8 mouse cellular contexts compared by ENCODE assay signal in the genomic region with DNA sequence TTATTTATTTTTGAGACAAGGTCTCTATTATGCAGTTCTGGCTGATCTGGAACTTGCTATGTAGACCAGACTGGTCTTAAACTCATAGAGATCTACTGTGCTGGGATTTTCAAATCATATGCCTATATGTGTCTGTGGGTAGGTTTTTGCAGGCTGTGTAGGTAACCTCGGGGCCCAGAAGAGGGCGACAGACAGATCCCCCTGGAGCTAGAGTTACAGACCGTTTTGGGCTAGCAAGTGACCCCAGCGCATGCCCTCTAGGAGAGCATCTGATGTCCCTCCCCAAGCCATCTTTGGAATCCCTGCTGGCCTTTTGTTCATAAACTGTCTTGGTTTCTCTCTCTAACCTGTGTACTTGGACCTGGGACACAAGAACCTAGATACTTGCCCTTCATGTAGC. TPM values are rescaled to one million over a fixed set of nuclear protein-coding genes. Genes with fewer than 3 reads are reported as not detected.
DNase-seq lines count a peak whose midpoint lies in the region; ATAC-seq lines count a peak whose summit lies in the region.

No protein-coding gene starts in this region.

- no peaks in the 10 kb centered on the region for H3K36me3 ChIP-seq in heart, embryonic 13.5 days
- no peaks in the 10 kb centered on the region for H3K36me3 ChIP-seq in embryonic facial prominence, embryonic 13.5 days
- H3K36me3 ChIP-seq in limb, embryonic 10.5 days = 0 out of 2 replicates have a peak, but pooled peaks cover 3% of the 10 kb centered on the region

- no peaks in the 10 kb centered on the region for H3K27me3 ChIP-seq in heart, embryonic 13.5 days (replicated peaks)
- no peaks in the 10 kb centered on the region for H3K27me3 ChIP-seq in embryonic facial prominence, embryonic 13.5 days
- no peaks in the 10 kb centered on the region for H3K27me3 ChIP-seq in limb, embryonic 10.5 days (ENCODE audit: low read depth, poor library complexity, severe bottlenecking)

- peaks cover 59% of the 10 kb centered on the region for H3K4me1 ChIP-seq in heart, embryonic 13.5 days
- H3K4me1 ChIP-seq in embryonic facial prominence, embryonic 13.5 days = peaks cover 46% of the 10 kb centered on the region
- H3K4me1 ChIP-seq in limb, embryonic 10.5 days = peaks cover 75% of the 10 kb centered on the region

- no peak for ATAC-seq in heart, embryonic 13.5 days (ENCODE audit: extremely low read depth, insufficient number of reproducible peaks, low FRiP score, low TSS enrichment)
- no peak for ATAC-seq in embryonic facial prominence, embryonic 13.5 days (ENCODE audit: insufficient number of reproducible peaks, insufficient read depth, low FRiP score, low TSS enrichment, low read depth)

- H3K9ac ChIP-seq in heart, embryonic 13.5 days = no peak overlapping the region
- no peak overlapping the region for H3K9ac ChIP-seq in embryonic facial prominence, embryonic 13.5 days

- H3K27ac ChIP-seq in heart, embryonic 13.5 days (replicated peaks) = peak overlapping the region; percentile 94
- peak overlapping the region; percentile 99 for H3K27ac ChIP-seq in embryonic facial prominence, embryonic 13.5 days
- peak overlapping the region; percentile 98 for H3K27ac ChIP-seq in limb, embryonic 10.5 days

- H3K9me3 ChIP-seq in heart, embryonic 13.5 days = no peaks in the 10 kb centered on the region
- no peaks in the 10 kb centered on the region for H3K9me3 ChIP-seq in embryonic facial prominence, embryonic 13.5 days
- H3K9me3 ChIP-seq in limb, embryonic 10.5 days (replicated peaks) = no peaks in the 10 kb centered on the region

- H3K4me2 ChIP-seq in heart, embryonic 13.5 days = no peak overlapping the region
- H3K4me2 ChIP-seq in embryonic facial prominence, embryonic 13.5 days = 0 out of 2 replicates have a peak overlapping the region, but pooled peaks have one; percentile 85

- DNase-seq in heart, adult 8-10 months (ENCODE audit: low spot score) = no peak
- peak; percentile 44 to 48 for DNase-seq in B cell, adult 2 months
- no peak for DNase-seq in limb, embryonic 10.5 days (ENCODE audit: low spot score)
- no peak for DNase-seq in spleen, postnatal 36 days (ENCODE audit: low spot score in 2 of 2)
- DNase-seq in T-cell, adult 2 months (ENCODE audit: low spot score) = no peak
- no peak for DNase-seq in kidney, postnatal 14 days

- 44% methylated on average over 4 of the region's 4 CpGs for WGBS in heart, embryonic 13.5 days
- WGBS in embryonic facial prominence, embryonic 13.5 days = 36% methylated on average over 4 of the region's 4 CpGs
- 33% methylated on average over 4 of the region's 4 CpGs for WGBS in limb, embryonic 10.5 days

- H3K4me3 ChIP-seq in heart, embryonic 13.5 days = no peak overlapping the region
- no peak overlapping the region for H3K4me3 ChIP-seq in embryonic facial prominence, embryonic 13.5 days
- peak overlapping the region; percentile 54 for H3K4me3 ChIP-seq in limb, embryonic 10.5 days

RNA-seq across cellular contexts. Expression of gene Ier2, which starts 8.1 kb away (rescaled TPM):
- polyA plus RNA-seq in heart, embryonic 13.5 days (2015; fragmentation: Nextera tagmentation; extraction: Ambion mirVana) = 43.0 and 44.8 TPM in 2 replicates
- 10 to 100 TPM; 12.8 to 26.9 (median 17.4) TPM for total RNA-seq in heart, adult 8-10 months (2022)
- 64.3 and 67.6 TPM in 2 replicates for polyA plus RNA-seq in embryonic facial prominence, embryonic 13.5 days (2015; fragmentation: Nextera tagmentation; extraction: Ambion mirVana)
- 199 and 229 TPM in 2 replicates for polyA plus RNA-seq in limb, embryonic 10.5 days (2016; fragmentation: Nextera tagmentation; extraction: Ambion mirVana)

RNA-seq across cellular contexts. Expression of gene Trmt1, which starts 31.5 kb away (rescaled TPM):
- polyA plus RNA-seq in heart, embryonic 13.5 days (2015; fragmentation: Nextera tagmentation; extraction: Ambion mirVana) = 47.6 and 51.6 TPM in 2 replicates
- 10 to 100 TPM; 30.9 to 41.7 (median 38.5) TPM for total RNA-seq in heart, adult 8-10 months (2022)
- 71.3 and 78.6 TPM in 2 replicates for polyA plus RNA-seq in embryonic facial prominence, embryonic 13.5 days (2015; fragmentation: Nextera tagmentation; extraction: Ambion mirVana)
- polyA plus RNA-seq in limb, embryonic 10.5 days (2016; fragmentation: Nextera tagmentation; extraction: Ambion mirVana) = 71.7 and 79.3 TPM in 2 replicates

RNA-seq across cellular contexts. Expression of gene Nacc1, which starts 33.1 kb away (rescaled TPM):
- polyA plus RNA-seq in heart, embryonic 13.5 days (2015; fragmentation: Nextera tagmentation; extraction: Ambion mirVana) = 15.1 and 15.7 TPM in 2 replicates
- total RNA-seq in heart, adult 8-10 months (2022) = 10 to 100 TPM; 26.7 to 36.0 (median 33.4) TPM
- 16.3 and 16.6 TPM in 2 replicates for polyA plus RNA-seq in embryonic facial prominence, embryonic 13.5 days (2015; fragmentation: Nextera tagmentation; extraction: Ambion mirVana)
- 31.7 and 32.0 TPM in 2 replicates for polyA plus RNA-seq in limb, embryonic 10.5 days (2016; fragmentation: Nextera tagmentation; extraction: Ambion mirVana)

RNA-seq across cellular contexts. Expression of gene Lyl1, which starts 46.7 kb away (rescaled TPM):
- 15.4 and 17.1 TPM in 2 replicates for polyA plus RNA-seq in heart, embryonic 13.5 days (2015; fragmentation: Nextera tagmentation; extraction: Ambion mirVana)
- total RNA-seq in heart, adult 8-10 months (2022) = 1 to 10 TPM; 3.5 to 4.8 (median 4.3) TPM
- polyA plus RNA-seq in embryonic facial prominence, embryonic 13.5 days (2015; fragmentation: Nextera tagmentation; extraction: Ambion mirVana) = 4.8 and 4.9 TPM in 2 replicates
- polyA plus RNA-seq in limb, embryonic 10.5 days (2016; fragmentation: Nextera tagmentation; extraction: Ambion mirVana) = 4.6 and 4.7 TPM in 2 replicates

Comparison
In these comparisons a context has a peak if more than half of its experiments do, and no peak if none do; other contexts are left out.
1. DNase-seq: peak in B cell, adult 2 months (2 of 2); none in heart, adult 8-10 months (single experiment), limb, embryonic 10.5 days (single experiment), spleen, postnatal 36 days (0 of 2), T-cell, adult 2 months (single experiment) and kidney, postnatal 14 days (single experiment).
2. Peak in every context shown above with its lines, with median percentiles within 50 percentile points of each other: H3K27ac ChIP-seq.